Mouse (Mus musculus) spleen, adult 2 months (tissue): ENCODE measurements at regions not wholly inside any gene's neighbourhood (a gene's known extent, or its start where the extent isn't known, plus 50 kb on each side); places are given as distances from the start of the nearest gene placed in this dataset.

Source experiments
- DNase-seq, 2 experiments: peaks; one replicate each; pipeline versions ENCODE4 v3.0.0 to v3.0.0-alpha.2; 2012 to 2021; ENCODE audit warnings: low spot score in 2 of 2, low read depth in 1 of 2
- H3K27ac ChIP-seq: fragments of 200-500 bp; 2 replicates; pipeline ENCODE4 v1.5.1; 2012; ENCODE audit warnings: low read length, inconsistent platforms; ENCODE audit not compliant: insufficient read depth
- H3K27me3 ChIP-seq: fragments of 200-500 bp; 2 replicates; pipeline ENCODE4 v1.6.1; 2012; ENCODE audit warnings: mild to moderate bottlenecking, moderate library complexity, low read length, inconsistent platforms; ENCODE audit not compliant: control insufficient read depth, insufficient read depth
- H3K36me3 ChIP-seq: fragments of 200-500 bp; 2 replicates; pipeline ENCODE4 v1.6.1; 2012; ENCODE audit warnings: mild to moderate bottlenecking, low read length, inconsistent platforms; ENCODE audit not compliant: control insufficient read depth, insufficient read depth
- H3K4me1 ChIP-seq: fragments of 200-500 bp; 2 replicates; pipeline ENCODE4 v1.6.1; 2011; ENCODE audit warnings: inconsistent platforms; ENCODE audit not compliant: control insufficient read depth, insufficient read depth, insufficient read length
- H3K4me3 ChIP-seq: fragments of 200-500 bp; 2 replicates; pipeline ENCODE4 v1.5.1; 2011; ENCODE audit warnings: mild to moderate bottlenecking, inconsistent platforms; ENCODE audit not compliant: insufficient read depth, insufficient read length; ENCODE audit errors: extremely low read depth
- CTCF ChIP-seq: fragments of 200-500 bp; IDR thresholded peaks from 2 replicates; pipeline ENCODE4 v1.5.1; 2011; ENCODE audit warnings: mild to moderate bottlenecking, inconsistent platforms; ENCODE audit not compliant: insufficient read depth, insufficient read length, insufficient replicate concordance; ENCODE audit errors: extremely low read depth
- POLR2A ChIP-seq: fragments of 200-500 bp; IDR thresholded peaks from 2 replicates; pipeline ENCODE4 v1.6.1; 2011; ENCODE audit warnings: low read depth, low read length, inconsistent platforms
- WGBS: fragments of 180-500 bp; shearing (Covaris S2); methylation state at CpG from one replicate; pipeline ENCODE4 v1.1.7; 2018; 5-methylcytosine and 5-hydroxymethylcytosine counted together

DNA sequence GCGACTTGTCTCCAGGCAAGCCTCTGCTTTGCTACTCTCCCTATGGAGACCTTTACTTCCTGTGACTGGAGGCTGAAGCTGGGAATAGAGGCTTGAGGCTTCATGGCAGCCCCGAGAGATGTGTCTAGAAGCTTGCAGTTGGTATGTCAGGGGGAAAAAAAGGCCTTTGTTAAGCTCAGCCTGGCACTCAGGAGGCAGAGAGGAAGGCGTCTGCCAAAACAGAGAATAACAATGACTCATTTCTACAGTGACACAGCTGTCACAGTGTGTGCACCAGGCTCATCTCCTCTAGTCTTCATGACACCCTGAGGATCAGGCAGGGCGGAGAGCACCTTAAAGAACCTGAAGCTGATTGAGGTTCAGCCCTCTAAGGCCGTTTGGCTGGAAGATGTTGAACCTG is 171.2 kb upstream of the Kcnd3 start:
- TF ChIP-seq POLR2A (no peak), CTCF (no peak)
- H3K4me1 ChIP-seq = no peaks in the 10 kb centered on the region
- no peak overlapping the region for H3K4me3 ChIP-seq
- 75% methylated on average over 5 of the region's 5 CpGs for WGBS
- no peaks in the 10 kb centered on the region for H3K36me3 ChIP-seq
- no peak for DNase-seq
- no peaks in the 10 kb centered on the region for H3K27me3 ChIP-seq
- H3K27ac ChIP-seq = no peak overlapping the region

DNA sequence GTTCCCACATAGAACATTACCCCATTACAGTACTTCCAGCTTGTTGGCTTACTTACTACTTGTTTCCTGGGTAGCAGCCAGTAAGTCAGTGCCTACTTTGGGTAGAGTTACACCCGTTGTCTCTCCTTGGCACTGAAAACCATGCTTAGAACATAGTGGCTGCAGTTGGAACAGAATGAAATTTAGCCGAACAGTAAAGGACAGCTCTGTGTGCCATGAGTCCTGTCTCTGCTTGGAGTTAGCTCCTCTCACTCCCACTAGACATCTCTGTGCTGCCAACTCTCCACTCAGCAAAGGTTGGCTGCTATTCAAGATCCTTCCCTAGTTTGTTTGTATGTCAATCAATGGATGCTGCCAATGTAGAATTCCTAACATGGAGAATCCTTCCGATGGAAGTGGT is 170.4 kb upstream of the Kcnd3 start:
- H3K36me3 ChIP-seq = no peaks in the 10 kb centered on the region
- 87% methylated on average over 3 of the region's 3 CpGs for WGBS
- no peak overlapping the region for H3K27ac ChIP-seq
- no peaks in the 10 kb centered on the region for H3K27me3 ChIP-seq
- TF ChIP-seq CTCF (no peak), POLR2A (no peak)
- DNase-seq = no peak
- H3K4me3 ChIP-seq = no peak overlapping the region
- H3K4me1 ChIP-seq = no peaks in the 10 kb centered on the region

DNA sequence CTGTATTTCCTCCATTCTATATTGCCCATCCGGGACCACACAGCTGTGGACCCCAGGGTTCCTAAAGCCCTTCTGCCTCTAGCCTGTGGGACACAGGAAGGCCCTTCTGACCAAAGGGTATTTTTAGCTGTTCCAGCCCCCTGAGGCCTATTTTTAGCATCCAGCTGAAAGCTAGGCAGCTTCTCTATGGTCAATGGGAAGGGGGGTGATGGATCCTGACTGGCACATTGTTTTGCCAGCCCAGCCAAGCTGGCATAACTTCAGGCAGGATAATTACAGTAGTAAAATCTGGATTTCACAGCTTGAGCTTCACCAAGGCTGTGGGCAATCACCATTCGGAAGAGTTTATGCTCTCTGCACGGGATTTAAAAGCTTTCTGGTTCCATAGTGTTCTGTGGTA is 153.9 kb upstream of the Kcnd3 start:
- TF ChIP-seq POLR2A (no peak), CTCF (no peak)
- 86% methylated on average over 3 of the region's 3 CpGs for WGBS
- H3K36me3 ChIP-seq = no peaks in the 10 kb centered on the region
- H3K4me1 ChIP-seq = no peaks in the 10 kb centered on the region
- no peak overlapping the region for H3K27ac ChIP-seq
- no peak for DNase-seq
- H3K4me3 ChIP-seq = no peak overlapping the region
- H3K27me3 ChIP-seq = no peaks in the 10 kb centered on the region

DNA sequence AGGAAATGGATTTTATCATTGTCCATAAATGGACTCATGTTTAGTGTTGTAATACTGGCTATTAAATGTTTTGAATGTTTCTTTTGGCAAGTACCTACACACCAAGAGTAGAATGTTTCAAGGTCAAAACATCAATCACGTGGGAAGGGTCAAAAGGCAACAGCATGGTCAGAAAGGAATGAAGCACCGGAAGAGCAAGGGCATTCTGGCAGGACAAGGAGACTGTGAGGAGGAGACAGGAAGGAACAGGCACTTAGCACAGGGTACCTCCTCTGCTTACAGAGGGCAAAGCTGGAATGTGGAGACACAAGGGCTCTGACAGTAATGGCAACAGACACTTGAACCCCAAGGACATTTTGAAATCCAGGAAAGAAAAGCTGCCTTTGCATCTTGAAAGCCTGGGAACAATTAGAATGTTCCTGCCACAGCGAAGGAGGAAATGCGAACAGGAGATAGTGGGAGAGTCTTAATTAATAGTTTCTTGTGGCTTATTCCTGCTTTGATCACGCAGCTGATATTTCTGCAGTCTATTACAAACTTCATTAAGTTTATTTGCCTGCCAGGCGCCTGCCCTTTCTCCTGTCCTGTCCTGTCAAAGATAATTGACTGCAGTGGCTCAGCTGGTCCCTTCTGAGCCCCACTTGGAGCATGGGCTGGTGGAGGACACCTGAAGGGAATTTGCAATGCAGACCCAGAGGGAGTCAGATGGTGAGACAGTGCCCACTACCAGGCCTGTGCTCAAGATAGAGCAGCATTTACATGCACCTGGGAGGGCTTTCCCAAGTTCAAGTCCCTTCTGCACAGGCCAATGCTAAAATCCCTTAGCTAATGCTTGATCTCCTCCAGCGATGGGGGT is 151.2 kb upstream of the Kcnd3 start:
- TF ChIP-seq CTCF (no peak), POLR2A (no peak)
- Histone ChIP-seq H3K27ac (no peak overlapping the region), H3K27me3 (no peaks in the 10 kb centered on the region), H3K36me3 (no peaks in the 10 kb centered on the region), H3K4me3 (no peak overlapping the region), H3K4me1 (no peaks in the 10 kb centered on the region)
- DNase-seq = no peak
- WGBS = 55% methylated on average over 7 of the region's 7 CpGs

DNA sequence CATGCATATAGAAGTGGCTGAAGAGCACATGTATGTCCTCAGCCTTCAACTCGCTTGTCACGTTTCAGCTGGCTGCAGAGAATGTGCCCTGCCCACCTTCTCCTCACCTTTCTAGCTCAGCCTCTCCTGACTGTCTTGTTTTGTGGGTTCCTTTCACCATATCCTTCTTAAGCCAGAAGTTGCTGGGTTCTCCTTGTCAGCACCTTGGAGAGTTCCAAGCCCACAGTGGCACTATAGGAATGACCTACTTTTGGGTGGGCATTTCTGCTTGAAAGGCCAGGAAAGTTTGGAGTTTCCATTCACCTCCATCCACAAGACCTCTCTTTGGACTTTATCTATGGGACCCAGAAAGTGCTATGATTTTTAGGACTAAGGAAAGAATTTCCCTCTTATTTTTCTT is 144.5 kb upstream of the Kcnd3 start:
- no peak for DNase-seq
- H3K27me3 ChIP-seq = no peaks in the 10 kb centered on the region
- no peak overlapping the region for H3K4me3 ChIP-seq
- no peak for TF ChIP-seq POLR2A
- no peak for TF ChIP-seq CTCF
- H3K36me3 ChIP-seq = no peaks in the 10 kb centered on the region
- no peaks in the 10 kb centered on the region for H3K4me1 ChIP-seq
- WGBS = 55% methylated on average over 2 of the region's 2 CpGs
- H3K27ac ChIP-seq = no peak overlapping the region

DNA sequence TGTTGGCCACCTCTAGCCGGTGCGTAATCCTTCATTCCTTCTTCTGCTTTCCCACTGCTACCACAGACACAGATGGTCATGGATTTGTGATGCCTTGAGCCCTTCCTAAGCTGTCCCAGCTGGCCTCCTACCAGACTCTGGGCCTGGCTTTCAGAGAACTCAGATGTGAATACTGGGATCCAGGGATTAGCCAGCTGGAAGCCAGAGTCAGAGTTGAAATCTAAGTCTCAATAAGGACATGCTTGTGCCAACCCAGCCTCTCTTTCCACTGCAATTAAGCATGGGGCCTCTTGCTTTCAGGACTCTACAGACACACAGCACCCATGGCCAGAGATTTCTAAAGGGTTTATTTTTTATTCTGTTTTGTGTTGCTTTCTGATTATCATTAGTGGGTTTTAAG is 143.1 kb upstream of the Kcnd3 start:
- Histone ChIP-seq H3K36me3 (no peaks in the 10 kb centered on the region), H3K4me3 (no peak overlapping the region), H3K4me1 (no peaks in the 10 kb centered on the region), H3K27me3 (no peaks in the 10 kb centered on the region), H3K27ac (no peak overlapping the region)
- TF ChIP-seq POLR2A (no peak), CTCF (no peak)
- no peak for DNase-seq
- WGBS = 97% methylated on average over 2 of the region's 2 CpGs

DNA sequence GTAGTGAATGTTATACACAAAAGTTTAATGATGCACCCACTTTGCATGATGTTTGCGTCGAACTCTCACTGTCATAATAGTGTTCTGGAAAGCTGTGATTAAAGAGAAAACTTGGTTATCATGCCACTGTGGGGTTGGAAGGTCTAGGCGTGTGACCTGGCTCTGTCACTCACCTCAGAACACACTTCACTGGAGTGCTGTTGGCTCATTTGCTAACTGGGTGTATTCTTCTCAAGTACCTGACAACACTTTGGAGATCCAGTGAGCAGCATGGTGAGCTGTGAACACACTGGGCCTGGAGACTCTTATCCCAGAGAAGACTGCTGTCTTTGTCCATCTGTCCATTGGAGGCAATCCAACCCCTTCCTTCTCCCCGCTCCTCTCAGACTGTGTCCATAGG is 98.9 kb upstream of the Kcnd3 start:
- Histone ChIP-seq H3K4me3 (no peak overlapping the region), H3K27me3 (no peaks in the 10 kb centered on the region; the same call in 1 of the 2 replicates), H3K36me3 (no peaks in the 10 kb centered on the region), H3K4me1 (no peaks in the 10 kb centered on the region), H3K27ac (no peak overlapping the region)
- no peak for TF ChIP-seq POLR2A
- TF ChIP-seq CTCF = no peak
- DNase-seq = no peak
- WGBS = 91% methylated on average over 4 of the region's 4 CpGs
